Mouse (Mus musculus) brain, embryonic 18.5 days (tissue): ENCODE results near the gene Mast1.

Experiments used
- DNase-seq: peaks from one replicate; pipeline ENCODE4 v3.0.0-alpha.2; 2012; ENCODE audit warnings: low read depth, low spot score

Gene Mast1

GRCm38 (mm10) chr8:84944478-84945160 lies 7.5 kb upstream of the Mast1 start:
- DNase-seq, result no peak

- no peak for DNase-seq
Observed at GRCm38 (mm10) chr8:84943699-84944098, 6.5 kb upstream of the Mast1 start.

DNA sequence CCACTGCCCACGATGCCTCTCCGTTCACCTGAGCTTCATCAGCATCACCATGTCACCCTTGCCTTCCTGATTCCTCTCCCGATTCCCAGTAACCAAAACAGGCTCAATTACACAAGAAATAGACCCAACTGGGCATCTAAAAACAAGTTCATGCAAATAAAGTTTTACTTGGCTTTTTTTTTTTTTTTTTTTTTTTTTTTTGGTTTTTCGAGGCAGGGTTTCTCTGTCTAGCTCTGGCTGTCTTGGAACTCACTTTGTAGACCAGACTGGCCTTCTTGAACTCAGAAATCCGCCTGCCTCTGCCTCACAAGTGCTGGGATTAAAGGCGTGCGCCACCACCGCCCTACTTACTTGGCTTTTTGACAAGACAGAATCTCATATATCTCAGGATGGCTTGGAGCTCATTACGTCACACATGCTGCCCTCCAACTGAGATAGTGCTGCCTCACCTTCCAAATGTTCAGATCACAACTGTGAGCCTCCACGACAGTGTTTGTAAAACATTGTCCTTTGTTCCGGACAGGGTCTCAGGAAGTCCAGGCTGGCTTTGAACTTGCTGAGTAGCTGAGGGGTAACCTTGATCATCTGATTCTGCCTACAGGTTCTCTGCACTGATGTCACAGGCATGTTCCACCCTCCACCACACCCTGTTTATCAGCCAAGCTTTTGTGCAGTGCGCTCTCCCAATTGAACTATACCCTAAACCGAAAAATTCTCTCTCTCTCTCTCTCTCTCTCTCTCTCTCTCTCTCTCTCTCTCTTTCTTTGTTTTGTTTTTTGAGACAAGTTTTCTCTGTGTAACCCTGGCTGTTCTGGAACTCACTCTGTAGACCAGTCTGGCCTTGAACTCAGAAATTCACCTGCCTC lies 694 bp upstream of the Mast1 start:
- DNase-seq, result no peak

- no peak for DNase-seq
Observed at GRCm38 (mm10) chr8:84936041-84936961, 858 bp downstream of the Mast1 start.

- DNase-seq, result no peak
Observed at GRCm38 (mm10) chr8:84935489-84935888, 1.7 kb downstream of the Mast1 start.

GRCm38 (mm10) chr8:84934860-84935259 lies 2.3 kb downstream of the Mast1 start:
- DNase-seq, result no peak

DNA sequence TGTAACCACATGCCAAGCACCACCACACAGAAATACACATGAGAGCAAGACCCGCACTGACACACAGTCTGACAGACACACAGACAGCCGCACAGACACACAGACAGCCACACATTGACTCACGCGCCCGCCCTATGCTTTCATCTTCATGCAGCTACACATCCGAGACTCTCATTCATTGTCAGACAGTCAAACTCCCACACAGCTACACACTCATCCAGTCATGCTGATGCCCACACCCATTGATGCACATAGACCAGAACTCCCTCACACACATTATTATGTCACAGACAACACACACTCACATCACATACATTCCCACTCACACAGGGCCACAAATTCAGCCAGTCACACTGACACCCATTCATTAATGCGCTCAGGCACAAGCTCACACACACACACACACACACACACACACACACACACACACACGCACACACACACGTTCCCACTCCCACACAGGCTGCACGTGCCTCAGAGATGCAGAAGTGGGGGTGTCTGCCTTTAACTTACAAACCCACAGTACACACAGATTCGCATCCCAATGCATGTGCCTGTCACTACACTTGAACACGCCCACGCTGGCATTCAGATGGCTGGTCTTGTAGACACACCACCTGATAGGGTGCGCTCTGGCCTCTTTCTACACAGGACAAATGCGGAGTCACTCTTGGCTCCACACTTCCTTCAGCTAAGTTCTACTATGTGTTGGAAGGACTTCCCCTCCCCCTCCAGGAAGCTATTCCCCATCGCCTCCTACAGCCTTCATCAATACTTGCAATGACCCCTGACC lies 3.2 kb downstream of the Mast1 start:
- no peak for DNase-seq

GRCm38 (mm10) chr8:84930582-84930981 lies 6.6 kb downstream of the Mast1 start:
- DNase-seq, result no peak

- DNase-seq, result no peak
Observed at GRCm38 (mm10) chr8:84928456-84929306, 8.5 kb downstream of the Mast1 start.

GRCm38 (mm10) chr8:84927513-84927912 lies 9.6 kb downstream of the Mast1 start:
- DNase-seq, result no peak

GRCm38 (mm10) chr8:84925557-84925956 lies 11.6 kb downstream of the Mast1 start:
- no peak for DNase-seq

DNA sequence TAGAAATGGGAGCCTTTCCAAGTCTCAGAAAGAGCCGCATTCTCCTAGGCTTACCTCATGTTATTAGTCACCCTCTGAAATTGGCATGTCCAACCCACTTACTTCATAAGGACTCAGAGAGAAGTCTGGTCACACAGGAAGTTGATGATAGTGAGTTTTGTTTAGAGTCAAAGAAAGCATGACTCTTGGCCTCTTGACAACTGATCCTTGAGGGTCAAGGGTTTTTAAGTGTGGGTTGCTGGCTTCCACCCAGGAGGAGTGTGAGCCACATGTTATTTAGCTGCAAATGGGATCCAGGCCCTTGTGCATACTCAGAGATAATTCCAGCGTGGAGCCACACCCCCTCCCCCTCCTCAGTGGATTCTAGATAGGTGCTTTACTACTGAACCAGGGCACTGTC lies 15.6 kb downstream of the Mast1 start:
- DNase-seq, result no peak

DNA sequence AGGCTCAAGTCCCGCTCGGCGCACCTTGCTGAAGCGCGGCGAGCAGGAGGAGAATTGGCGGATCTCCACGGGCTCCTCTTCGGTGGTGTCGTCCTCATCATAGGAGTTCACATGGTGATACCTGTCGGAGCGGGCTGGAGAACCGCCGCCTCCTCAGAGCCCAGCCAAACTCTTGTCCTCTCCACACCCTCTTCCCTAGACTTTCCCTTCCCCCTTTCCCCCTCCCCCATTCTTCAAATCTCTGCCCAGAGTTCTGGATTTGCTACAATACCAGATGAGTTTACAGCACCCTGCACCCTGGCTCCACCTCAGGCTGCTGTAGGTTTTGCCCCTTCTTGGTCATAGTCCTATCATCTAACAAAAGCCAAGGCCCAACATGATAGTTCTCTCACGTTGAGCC lies 18.5 kb downstream of the Mast1 start:
- no peak for DNase-seq

- DNase-seq, result no peak
Observed at GRCm38 (mm10) chr8:84917781-84918180, 19.4 kb downstream of the Mast1 start.

GRCm38 (mm10) chr8:84915269-84915668 lies 21.9 kb downstream of the Mast1 start:
- no peak for DNase-seq

GRCm38 (mm10) chr8:84913960-84914359 lies 23.2 kb downstream of the Mast1 start:
- no peak for DNase-seq

DNA sequence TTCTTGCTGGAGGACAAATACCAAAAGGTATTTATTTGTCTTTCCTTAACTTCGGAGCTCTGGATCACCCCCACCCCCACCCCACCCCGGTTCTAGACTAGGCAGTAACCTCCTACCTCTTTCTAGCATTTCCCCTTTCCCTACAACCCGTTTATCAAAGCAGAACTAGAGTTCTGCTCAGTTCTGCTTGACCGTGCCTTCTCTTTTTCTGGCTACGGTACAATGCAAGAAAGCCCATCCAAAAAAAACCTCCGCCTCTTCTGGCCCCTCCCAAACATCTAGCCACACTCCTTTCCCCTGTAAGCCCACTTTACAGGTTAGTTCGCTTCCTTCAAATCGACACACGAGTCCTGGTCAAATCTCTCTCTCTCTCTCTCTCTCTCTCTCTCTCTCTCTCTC lies 23.7 kb downstream of the Mast1 start:
- no peak for DNase-seq

DNA sequence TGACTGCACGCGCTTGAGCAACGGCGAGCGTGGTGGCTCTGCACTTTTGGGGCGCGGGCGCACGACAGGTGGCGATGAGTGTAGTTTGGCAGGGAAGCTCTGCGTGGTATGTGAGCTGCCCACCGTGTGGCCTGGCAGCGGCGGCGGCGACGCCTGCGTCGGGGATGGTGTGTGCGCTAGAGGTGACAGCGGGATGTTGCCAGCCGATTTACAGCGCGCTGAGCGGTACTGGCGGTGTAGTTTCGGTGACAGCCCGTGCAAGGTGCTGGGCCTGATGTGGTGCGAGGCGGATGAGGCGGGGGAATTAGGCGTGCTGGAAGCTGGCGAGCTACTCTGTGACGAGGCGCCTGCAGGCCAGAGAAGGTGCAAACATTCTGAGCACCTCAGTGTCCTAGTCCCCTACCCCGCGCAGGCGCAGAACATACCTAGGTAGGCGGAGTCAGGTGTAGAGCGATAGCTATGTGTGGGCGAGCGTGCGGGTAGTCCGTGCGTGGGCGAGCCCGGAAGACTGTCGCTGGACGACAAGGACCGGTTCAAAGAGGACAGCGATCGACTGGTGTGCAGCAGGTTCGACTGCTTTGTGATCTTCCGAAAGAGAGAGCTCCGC lies 24.2 kb downstream of the Mast1 start:
- no peak for DNase-seq

DNA sequence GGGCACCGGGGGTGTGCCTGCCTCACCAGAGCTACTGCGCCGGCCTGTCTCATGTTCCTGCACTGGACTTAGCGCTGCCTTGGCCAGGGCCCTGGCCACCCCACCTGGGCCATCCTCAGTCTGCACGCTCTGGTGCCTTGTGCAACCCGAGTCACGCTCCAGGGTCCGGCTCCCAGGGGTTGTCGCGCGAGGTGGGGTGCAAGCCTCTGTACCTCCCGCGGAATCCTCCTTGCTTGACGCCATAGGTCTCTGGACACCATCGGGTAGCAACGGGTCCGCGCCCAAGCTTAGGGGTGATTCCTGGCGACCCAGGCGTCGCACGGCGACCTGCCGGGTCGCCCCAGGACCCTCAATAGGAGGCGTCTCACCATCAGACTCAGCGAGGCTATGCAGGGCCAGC lies 24.8 kb downstream of the Mast1 start:
- DNase-seq, result no peak

DNA sequence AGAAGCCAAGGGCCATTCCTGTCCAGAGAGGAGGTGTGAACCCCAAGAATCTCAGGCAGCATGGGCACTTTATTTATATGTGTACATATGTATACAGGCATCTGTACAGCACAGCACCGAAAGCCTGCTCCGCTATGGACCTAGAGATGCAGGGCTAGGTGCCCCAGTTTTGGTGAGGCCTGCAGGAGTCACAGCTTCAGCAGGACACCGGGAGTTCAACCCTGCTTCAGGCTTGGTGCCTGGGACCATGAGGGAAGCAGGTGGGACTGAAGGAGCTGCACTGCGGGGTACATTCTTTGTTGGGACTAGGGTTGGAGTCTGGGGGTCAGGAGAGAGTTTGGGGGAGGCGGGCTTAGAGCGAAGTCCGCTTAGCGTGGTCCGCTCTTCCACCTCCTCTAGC lies 25.3 kb downstream of the Mast1 start:
- DNase-seq, result no peak
